Mouse (Mus musculus) olfactory bulb, adult 2 months (tissue): ENCODE results near the gene Syt3.

Experiments
- CTCF ChIP-seq: fragments of 200-500 bp; IDR thresholded peaks from 2 replicates; pipeline ENCODE4 v1.5.1; 2012; ENCODE audit warnings: low read depth, mild to moderate bottlenecking, low read length, moderate library complexity; ENCODE audit not compliant: insufficient read depth
- POLR2A ChIP-seq: fragments of 200-500 bp; IDR thresholded peaks from 2 replicates; pipeline ENCODE4 v1.6.1; 2012; ENCODE audit warnings: mild to moderate bottlenecking, low read depth, low read length, moderate library complexity; ENCODE audit not compliant: insufficient read depth

DNA sequence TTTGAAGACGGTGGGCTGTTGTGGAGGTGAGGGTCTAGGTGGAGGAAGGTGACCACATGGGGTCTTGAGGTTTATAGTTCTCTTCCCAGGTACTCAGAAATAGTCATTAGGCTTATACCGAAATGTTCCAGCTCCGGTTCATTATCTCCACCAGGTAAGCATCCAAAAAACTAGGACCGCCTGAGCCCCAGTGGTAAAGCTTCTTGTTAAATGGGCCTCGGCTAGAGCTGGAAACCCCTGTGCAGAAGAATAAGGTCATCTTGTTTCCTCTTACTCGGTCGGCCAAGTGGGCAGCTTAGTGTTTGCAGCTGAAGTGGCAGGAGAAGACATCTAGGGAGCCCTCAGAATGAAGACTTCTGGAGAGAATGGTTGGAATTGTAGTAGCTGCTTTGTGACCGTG is 11.2 kb upstream of the Syt3 start:
- no peak for TF ChIP-seq POLR2A
- TF ChIP-seq CTCF: no peak
